Mouse (Mus musculus) hindbrain, embryonic 16.5 days (tissue): ENCODE results near the gene Nmt1. TPM values are rescaled to one million over a fixed set of nuclear protein-coding genes. Genes with fewer than 3 reads are reported as not detected.

ENCODE experiments used
- ATAC-seq: fragments of 200-750 bp; cut with Nextera tagmentation; 2 replicates; pipeline ENCODE4 v1.8.0; 2017; ENCODE audit warnings: moderate TSS enrichment, moderate library complexity
- H3K27ac ChIP-seq: fragments of 300-500 bp; sonication (generic); 2 replicates; pipeline ENCODE4 v1.5.1; 2014; ENCODE audit warnings: low read depth, mild to moderate bottlenecking, control low read depth, low read length, moderate library complexity
- H3K27me3 ChIP-seq: fragments of 300-500 bp; sonication (generic); replicated peaks from 2 replicates; pipeline ENCODE4 v1.6.1; 2014; ENCODE audit warnings: low read length; ENCODE audit not compliant: control insufficient read depth, insufficient read depth
- H3K36me3 ChIP-seq: fragments of 300-500 bp; sonication (generic); 2 replicates; pipeline ENCODE4 v1.6.1; 2014; ENCODE audit warnings: mild to moderate bottlenecking, low read length, moderate library complexity, mixed read lengths; ENCODE audit not compliant: control insufficient read depth, insufficient read depth
- H3K4me1 ChIP-seq: fragments of 300-500 bp; sonication (generic); 2 replicates; pipeline ENCODE4 v1.6.1; 2014; ENCODE audit warnings: low read depth, low read length; ENCODE audit not compliant: control insufficient read depth, insufficient read depth
- H3K4me2 ChIP-seq: fragments of 300-500 bp; sonication (generic); 2 replicates; pipeline ENCODE4 v1.6.1; 2014; ENCODE audit warnings: mild to moderate bottlenecking, low read length, control low read depth, moderate library complexity
- H3K4me3 ChIP-seq: fragments of 300-500 bp; sonication (generic); 2 replicates; pipeline ENCODE4 v1.5.1; 2014; ENCODE audit warnings: mild to moderate bottlenecking, low read length, control low read depth, moderate library complexity
- H3K9ac ChIP-seq: fragments of 300-500 bp; sonication (generic); 2 replicates; pipeline ENCODE4 v1.6.1; 2014; ENCODE audit warnings: low read depth, mild to moderate bottlenecking, control low read depth, low read length, moderate library complexity
- H3K9me3 ChIP-seq: fragments of 300-500 bp; sonication (generic); 2 replicates; pipeline ENCODE4 v1.6.1; 2014; ENCODE audit warnings: mild to moderate bottlenecking, low read length, moderate library complexity; ENCODE audit not compliant: control insufficient read depth
- WGBS: fragments of 180-500 bp; shearing (Covaris S2); extraction: QIAGEN DNeasy Blood & Tissue Kit; methylation state at CpG from one replicate; pipeline ENCODE4 v1.1.7; 2014; 5-methylcytosine and 5-hydroxymethylcytosine counted together
- polyA plus RNA-seq: library from polyadenylated mRNA; unstranded; fragments of >200 nt; fragmentation: Nextera tagmentation; extraction: Ambion mirVana; gene quantifications from 2 replicates; pipeline ENCODE4 v1.2.1, GENCODE M21; 2015

Gene Nmt1
- 28.8 and 30.4 TPM in 2 replicates for polyA plus RNA-seq

- under 1% methylated on average over 36 of the region's 36 CpGs for WGBS
- peak within 1 kb of the TSS; percentile 76 for H3K9ac ChIP-seq
- peak; percentile 99 for ATAC-seq
These were observed at the start of gene Nmt1, which contains the start of gene Dcakd for GRCm38 (mm10) chr11:103028176-103028891. Nmt1 (plus strand) TSS chr11:103028190. Dcakd (minus strand) TSS chr11:103028333.

GRCm38 (mm10) chr11:102981151-102981890 is 46.7 kb upstream of the Nmt1 start:
- WGBS: 52% methylated on average over 10 of the region's 10 CpGs
- no peaks in the 10 kb centered on the region for H3K36me3 ChIP-seq

More at GRCm38 (mm10) chr11:103028176-103028891, at the start of gene Nmt1, which contains the start of gene Dcakd:
- Histone ChIP-seq H3K27ac (peak within 1 kb of the TSS; percentile 83), H3K4me2 (peak within 1 kb of the TSS; percentile 82), H3K27me3 (no peaks in the 10 kb centered on the region), H3K9me3 (no peaks in the 10 kb centered on the region), H3K4me1 (peaks cover 15% of the 10 kb centered on the region), H3K4me3 (peak within 1 kb of the TSS; percentile 74), H3K36me3 (no peaks in the 10 kb centered on the region)

GRCm38 (mm10) chr11:102984086-102984485 is 43.9 kb upstream of the Nmt1 start:
- ATAC-seq: no peak
- Histone ChIP-seq H3K9ac (no peak overlapping the region), H3K36me3 (no peaks in the 10 kb centered on the region), H3K4me3 (no peak overlapping the region), H3K27me3 (peaks cover 2% of the 10 kb centered on the region; the same call in 1 of the 2 replicates), H3K9me3 (no peaks in the 10 kb centered on the region), H3K27ac (no peak overlapping the region), H3K4me1 (no peaks in the 10 kb centered on the region; the same call in 1 of the 2 replicates), H3K4me2 (no peak overlapping the region)
- WGBS: 73% methylated on average over 9 of the region's 9 CpGs

More at GRCm38 (mm10) chr11:102981151-102981890, 46.7 kb upstream of the Nmt1 start:
- Histone ChIP-seq H3K27me3 (no peaks in the 10 kb centered on the region), H3K4me1 (no peaks in the 10 kb centered on the region; the same call in 1 of the 2 replicates), H3K4me3 (no peak overlapping the region), H3K27ac (no peak overlapping the region), H3K9me3 (no peaks in the 10 kb centered on the region), H3K4me2 (no peak overlapping the region), H3K9ac (no peak overlapping the region)
- ATAC-seq: no peak

- WGBS: 28% methylated on average over 4 of the region's 4 CpGs
- Histone ChIP-seq H3K9ac (no peak overlapping the region), H3K36me3 (no peaks in the 10 kb centered on the region), H3K27me3 (peaks cover 7% of the 10 kb centered on the region; the same call in 1 of the 2 replicates), H3K4me3 (no peak overlapping the region), H3K4me2 (no peak overlapping the region), H3K27ac (no peak overlapping the region), H3K9me3 (no peaks in the 10 kb centered on the region), H3K4me1 (peaks cover 3% of the 10 kb centered on the region)
- ATAC-seq: peak; percentile 41; the same call in 1 of the 2 replicates
These were observed 43.4 kb upstream of the Nmt1 start for GRCm38 (mm10) chr11:102984615-102985014.

GRCm38 (mm10) chr11:102985160-102985559 is 42.8 kb upstream of the Nmt1 start:
- peaks cover 8% of the 10 kb centered on the region for H3K4me1 ChIP-seq
- ATAC-seq: peak; percentile 45; the same call in 1 of the 2 replicates
- no peak overlapping the region for H3K4me2 ChIP-seq
- H3K9me3 ChIP-seq: no peaks in the 10 kb centered on the region
- 47% methylated on average over 6 of the region's 6 CpGs for WGBS
- H3K36me3 ChIP-seq: no peaks in the 10 kb centered on the region
- H3K27ac ChIP-seq: no peak overlapping the region
- H3K27me3 ChIP-seq: peaks cover 8% of the 10 kb centered on the region; the same call in 1 of the 2 replicates
- H3K9ac ChIP-seq: no peak overlapping the region
- no peak overlapping the region for H3K4me3 ChIP-seq

GRCm38 (mm10) chr11:102989641-102990151 is 38.3 kb upstream of the Nmt1 start:
- H3K4me3 ChIP-seq: peak overlapping the region; percentile 40
- H3K9me3 ChIP-seq: no peaks in the 10 kb centered on the region
- 5% methylated on average over 28 of the region's 28 CpGs for WGBS
- H3K36me3 ChIP-seq: no peaks in the 10 kb centered on the region
- H3K4me1 ChIP-seq: peaks cover 28% of the 10 kb centered on the region
- H3K27me3 ChIP-seq: peaks cover 8% of the 10 kb centered on the region; the same call in 1 of the 2 replicates
- ATAC-seq: no peak
- H3K4me2 ChIP-seq: peak overlapping the region; percentile 80
- H3K27ac ChIP-seq: no peak overlapping the region
- H3K9ac ChIP-seq: peak overlapping the region; percentile 59

- Histone ChIP-seq H3K9ac (peak overlapping the region; percentile 59), H3K27me3 (peaks cover 8% of the 10 kb centered on the region; the same call in 1 of the 2 replicates), H3K4me2 (peak overlapping the region; percentile 80), H3K27ac (no peak overlapping the region), H3K36me3 (no peaks in the 10 kb centered on the region), H3K9me3 (no peaks in the 10 kb centered on the region), H3K4me1 (peaks cover 28% of the 10 kb centered on the region), H3K4me3 (peak overlapping the region; percentile 40)
- no peak for ATAC-seq
- WGBS: 2% methylated on average over 29 of the region's 29 CpGs
These were observed 37.8 kb upstream of the Nmt1 start for GRCm38 (mm10) chr11:102990152-102990663.

- Histone ChIP-seq H3K4me2 (peak overlapping the region; percentile 50), H3K4me3 (peak overlapping the region; percentile 16; the same call in 1 of the 2 replicates), H3K4me1 (peaks cover 28% of the 10 kb centered on the region), H3K27me3 (peaks cover 8% of the 10 kb centered on the region; the same call in 1 of the 2 replicates), H3K27ac (no peak overlapping the region), H3K9me3 (no peaks in the 10 kb centered on the region), H3K36me3 (0 out of 2 replicates have a peak, but pooled peaks cover 3% of the 10 kb centered on the region), H3K9ac (peak overlapping the region; percentile 50)
- no peak for ATAC-seq
- WGBS: 2% methylated on average over 16 of the region's 16 CpGs
These were observed 36.3 kb upstream of the Nmt1 start for GRCm38 (mm10) chr11:102991681-102992080.
